Comparison of ENCODE assay signal across 18 mouse cellular contexts in the genomic region with DNA sequence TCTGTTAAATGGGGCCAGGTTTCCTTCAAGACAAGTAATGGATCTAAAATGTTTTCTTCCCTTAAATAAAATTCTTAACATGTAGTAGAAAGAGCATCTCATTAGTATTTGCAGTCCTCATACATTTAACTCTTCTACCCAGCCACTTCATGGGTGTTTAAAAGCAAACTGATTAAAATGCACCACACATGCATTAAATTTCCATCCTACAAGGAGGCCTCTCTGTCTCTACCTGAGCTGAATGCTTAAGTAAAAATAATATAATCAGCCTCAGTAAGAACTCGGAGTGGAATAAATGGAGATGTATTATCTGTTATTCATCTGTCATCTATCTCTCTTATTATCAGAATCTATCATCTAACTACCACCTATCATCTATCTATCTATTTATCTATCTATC.
"Had no signal": no experiment of that assay in that cellular context is flagged by ENCODE, and none has a peak within 500 bp of the region (broad histone marks: within the 10 kb centered on the region; RNA-seq: fewer than 3 reads in every experiment).

No protein-coding gene starts in this region.

- H3K4me2 ChIP-seq: liver, embryonic 15.5 days; lung, embryonic 15.5 days; midbrain, embryonic 11.5 days; midbrain, embryonic 15.5 days; neural tube, embryonic 12.5 days; stomach, embryonic 15.5 days had no signal

- H3K9me3 ChIP-seq: liver, embryonic 15.5 days; lung, embryonic 15.5 days; megakaryocyte, embryonic 14.5 days; midbrain, embryonic 15.5 days; neural tube, embryonic 12.5 days; stomach, embryonic 15.5 days had no signal

- H3K4me3 ChIP-seq: liver, embryonic 15.5 days; lung, embryonic 15.5 days; megakaryocyte, embryonic 14.5 days; midbrain, embryonic 15.5 days; neural tube, embryonic 12.5 days; stomach, embryonic 15.5 days had no signal

- H3K36me3 ChIP-seq: liver, embryonic 15.5 days; lung, embryonic 15.5 days; midbrain, embryonic 15.5 days; neural tube, embryonic 12.5 days; stomach, embryonic 15.5 days had no signal

- H3K27me3 ChIP-seq: liver, embryonic 15.5 days; lung, embryonic 15.5 days; megakaryocyte, embryonic 14.5 days; midbrain, embryonic 15.5 days; neural tube, embryonic 12.5 days; stomach, embryonic 15.5 days had no signal

- ATAC-seq: liver, postnatal 0 days; lung, postnatal 0 days; midbrain, embryonic 15.5 days had no signal

- H3K4me1 ChIP-seq: liver, embryonic 15.5 days; lung, embryonic 15.5 days; megakaryocyte, embryonic 14.5 days; midbrain, embryonic 15.5 days; neural tube, embryonic 12.5 days; stomach, embryonic 15.5 days had no signal

- H3K9ac ChIP-seq: liver, embryonic 15.5 days; liver, postnatal 0 days; lung, embryonic 15.5 days; midbrain, embryonic 15.5 days; neural tube, embryonic 12.5 days; stomach, embryonic 15.5 days had no signal

- DNase-seq: liver, postnatal 0 days; lung, adult 2 months; lung, postnatal 14 days; lung, postnatal 36 days; right cerebral cortex, postnatal 14 days; thymus, adult 2 months; thymus, postnatal 25 days; thymus, postnatal 4 days had no signal

- H3K27ac ChIP-seq: liver, embryonic 15.5 days; lung, embryonic 15.5 days; macrophage; midbrain, embryonic 15.5 days; neural tube, embryonic 12.5 days; stomach, embryonic 15.5 days; stomach, postnatal 0 days had no signal
